Mouse (Mus musculus): ENCODE measurements around the gene Camk2g. TPM values are rescaled to one million over a fixed set of nuclear protein-coding genes. Genes with fewer than 3 reads are reported as not detected.

Camk2g gene
- total and polyA plus RNA-seq, 3 experiments, result 14.1 to 27.1 TPM; not detected in 1

GRCm38 (mm10) chr14:20796643-20797042 is 2.8 kb upstream of the Camk2g start:
- no peak overlapping the region for H3K9ac ChIP-seq (ENCODE audit: control insufficient read depth, low read depth, low read length, poor library complexity, severe bottlenecking)
- H3K27me3 ChIP-seq (ENCODE audit: control insufficient read depth in 1 of 2, insufficient read depth in 2 of 2, low read length in 2 of 2), result no peaks in the 10 kb centered on the region; a peak in 1 of 4 replicates
- no peak overlapping the region for H3K4me3 ChIP-seq (ENCODE audit: control insufficient read depth in 1 of 2, insufficient read depth in 1 of 2, low read depth in 2 of 2, low read length in 2 of 2)
- TF ChIP-seq MYC (IDR thresholded peaks at IDR 0.05; ENCODE audit: low read depth, low read length) (no peak), USF1 (IDR thresholded peaks at IDR 0.05; ENCODE audit: low read depth, low read length) (no peak), JUND (IDR thresholded peaks at IDR 0.05; ENCODE audit: low read depth, low read length) (no peak), MEF2A (IDR thresholded peaks at IDR 0.05; ENCODE audit: extremely low read depth, insufficient replicate concordance, low read depth, low read length, poor library complexity, severe bottlenecking) (no peak), KAT2A (conservative IDR thresholded peaks at IDR 0.05; ENCODE audit: low read depth, low read length) (no peak), UBTF (IDR thresholded peaks at IDR 0.05; ENCODE audit: borderline replicate concordance, insufficient read depth, low read depth, low read length) (no peak), BHLHE40 (IDR thresholded peaks at IDR 0.05; ENCODE audit: borderline replicate concordance, low read depth, low read length) (no peak), SMC3 (IDR thresholded peaks at IDR 0.05; ENCODE audit: low read depth, low read length) (no peak), ZC3H11A (IDR thresholded peaks at IDR 0.05; ENCODE audit: low read depth, low read length) (no peak), POLR2AphosphoS2 (IDR thresholded peaks at IDR 0.05; ENCODE audit: low read length) (no peak), CHD2 (IDR thresholded peaks at IDR 0.05; ENCODE audit: low read length) (no peak), EP300 (IDR thresholded peaks at IDR 0.05; ENCODE audit: low read depth in 1 of 2, low read length in 2 of 2) (no peak), E2F4 (IDR thresholded peaks at IDR 0.05; ENCODE audit: borderline replicate concordance, low read depth, low read length) (no peak), ETS1 (IDR thresholded peaks at IDR 0.05; ENCODE audit: low read depth, low read length) (no peak), USF2 (IDR thresholded peaks at IDR 0.05; ENCODE audit: borderline replicate concordance in 1 of 2, insufficient read depth in 1 of 2, low read depth in 1 of 2, low read length in 2 of 2) (no peak)
- H3K9me3 ChIP-seq (replicated peaks; ENCODE audit: insufficient read depth, low read length), result no peaks in the 10 kb centered on the region
- H3K4me1 ChIP-seq (ENCODE audit: control insufficient read depth in 1 of 2, insufficient read depth in 2 of 2, low read length in 2 of 2), result peaks cover 1 to 15% of the 10 kb centered on the region in 2 experiments; a peak in 3 of 4 replicates
- H3K27ac ChIP-seq (ENCODE audit: control insufficient read depth, low read depth, low read length), result no peak overlapping the region
- DNase-seq (ENCODE audit: low read depth, low spot score), result no peak
- peaks cover 9% of the 10 kb centered on the region for H3K79me2 ChIP-seq (ENCODE audit: control insufficient read depth, insufficient read depth, low read length, poor library complexity)
- peaks cover 0 to 14% of the 10 kb centered on the region in 2 experiments; a peak in 2 of 4 replicates for H3K36me3 ChIP-seq (ENCODE audit: control insufficient read depth in 1 of 2, insufficient read depth in 2 of 2, low read length in 2 of 2)

- H3K4me3 ChIP-seq (ENCODE audit: control insufficient read depth in 1 of 2, insufficient read depth in 1 of 2, low read depth in 2 of 2, low read length in 2 of 2), result no peak overlapping the region
- H3K27ac ChIP-seq (ENCODE audit: control insufficient read depth, low read depth, low read length), result no peak overlapping the region
- H3K79me2 ChIP-seq (ENCODE audit: control insufficient read depth, insufficient read depth, low read length, poor library complexity), result peaks cover 9% of the 10 kb centered on the region
- TF ChIP-seq ETS1 (IDR thresholded peaks at IDR 0.05; ENCODE audit: low read depth, low read length), result no peak
- TF ChIP-seq MAFK (IDR thresholded peaks at IDR 0.05; ENCODE audit: borderline replicate concordance, low read depth, low read length), result no peak
- TF ChIP-seq MYC (IDR thresholded peaks at IDR 0.05; ENCODE audit: low read depth, low read length), result no peak
- no peak overlapping the region for H3K9ac ChIP-seq (ENCODE audit: control insufficient read depth, low read depth, low read length, poor library complexity, severe bottlenecking)
- no peaks in the 10 kb centered on the region; a peak in 1 of 4 replicates for H3K27me3 ChIP-seq (ENCODE audit: control insufficient read depth in 1 of 2, insufficient read depth in 2 of 2, low read length in 2 of 2)
- peaks cover 1 to 15% of the 10 kb centered on the region in 2 experiments; a peak in 3 of 4 replicates for H3K4me1 ChIP-seq (ENCODE audit: control insufficient read depth in 1 of 2, insufficient read depth in 2 of 2, low read length in 2 of 2)
- DNase-seq (ENCODE audit: low read depth, low spot score), result no peak
- H3K36me3 ChIP-seq (ENCODE audit: control insufficient read depth in 1 of 2, insufficient read depth in 2 of 2, low read length in 2 of 2), result peaks cover 0 to 14% of the 10 kb centered on the region in 2 experiments; a peak in 2 of 4 replicates
- H3K9me3 ChIP-seq (replicated peaks; ENCODE audit: insufficient read depth, low read length), result no peaks in the 10 kb centered on the region
Observed at GRCm38 (mm10) chr14:20796170-20796569, 2.3 kb upstream of the Camk2g start.
